Mouse (Mus musculus) embryonic facial prominence, embryonic 10.5 days (tissue): ENCODE measurements around the gene Ino80. TPM values are rescaled to one million over a fixed set of nuclear protein-coding genes. Genes with fewer than 3 reads are reported as not detected.
A peak's percentile ranks its signal among the peaks of the same experiment; 100 is the strongest.
"Not testable (repeated sequence)": the region's sequence is repeated elsewhere in the genome, so short reads cannot be mapped to it uniquely, and the experiment has no call there.

Experiments used
- DNase-seq: peaks from one replicate; pipeline ENCODE4 v3.0.0-alpha.2; 2017; ENCODE audit warnings: low spot score
- H3K27ac ChIP-seq: fragments of 300-500 bp; sonication (generic); replicated peaks from 2 replicates; pipeline ENCODE4 v1.5.1; 2016; ENCODE audit warnings: mild to moderate bottlenecking
- H3K27me3 ChIP-seq: fragments of 300-500 bp; sonication (generic); replicated peaks from 2 replicates; pipeline ENCODE4 v1.6.1; 2016; ENCODE audit warnings: low read depth, mild to moderate bottlenecking; ENCODE audit not compliant: poor library complexity, severe bottlenecking
- H3K36me3 ChIP-seq: fragments of 300-500 bp; sonication (generic); replicated peaks from 2 replicates; pipeline ENCODE4 v1.6.1; 2016; ENCODE audit warnings: mild to moderate bottlenecking, moderate library complexity
- H3K4me1 ChIP-seq: fragments of 300-500 bp; sonication (generic); 2 replicates; pipeline ENCODE4 v1.6.1; 2016
- H3K4me3 ChIP-seq: fragments of 300-500 bp; sonication (generic); 2 replicates; pipeline ENCODE4 v1.5.1; 2016; ENCODE audit warnings: mild to moderate bottlenecking, moderate library complexity
- H3K9me3 ChIP-seq: fragments of 300-500 bp; sonication (generic); 2 replicates; pipeline ENCODE4 v1.6.1; 2016; ENCODE audit warnings: mild to moderate bottlenecking
- WGBS: fragments of 180-500 bp; shearing (Covaris S2); methylation state at CpG from one replicate; pipeline ENCODE4 v1.1.7; 2016; 5-methylcytosine and 5-hydroxymethylcytosine counted together
- polyA plus RNA-seq: library from polyadenylated mRNA; unstranded; fragments of >200 nt; fragmentation: Nextera tagmentation; extraction: Ambion mirVana; gene quantifications from 2 replicates; pipeline ENCODE4 v1.2.1, GENCODE M21; 2016

Ino80 gene
- 3.5 and 4.3 TPM in 2 replicates for polyA plus RNA-seq

- H3K4me1 ChIP-seq: peaks cover 19% of the 10 kb centered on the region
- no peaks in the 10 kb centered on the region for H3K9me3 ChIP-seq
- H3K4me3 ChIP-seq: peak within 1 kb of the TSS; percentile 95
- WGBS: under 1% methylated on average over 72 of the region's 72 CpGs
- H3K27me3 ChIP-seq: no peaks in the 10 kb centered on the region
- H3K27ac ChIP-seq: peak within 1 kb of the TSS; percentile 100
- DNase-seq: peak; percentile 98
- H3K36me3 ChIP-seq: peaks cover 18% of the 10 kb centered on the region
These were observed at the start of gene Ino80 for GRCm38 (mm10) chr2:119477571-119478396. Gene Ino80, minus strand, starts transcription at chr2:119477687.

- no peak overlapping the region for H3K4me3 ChIP-seq
- no peaks in the 10 kb centered on the region for H3K27me3 ChIP-seq
- H3K36me3 ChIP-seq: no peaks in the 10 kb centered on the region
- no peaks in the 10 kb centered on the region for H3K9me3 ChIP-seq
- 47% methylated on average over 4 of the region's 4 CpGs for WGBS
- no peaks in the 10 kb centered on the region for H3K4me1 ChIP-seq
- no peak overlapping the region for H3K27ac ChIP-seq
- DNase-seq: no peak
These were observed 47.9 kb upstream of the Ino80 start for GRCm38 (mm10) chr2:119525422-119525821.

GRCm38 (mm10) chr2:119523836-119524235 lies 46.3 kb upstream of the Ino80 start:
- Histone ChIP-seq H3K9me3 (no peaks in the 10 kb centered on the region), H3K27me3 (no peaks in the 10 kb centered on the region), H3K4me3 (no peak overlapping the region), H3K4me1 (no peaks in the 10 kb centered on the region), H3K27ac (no peak overlapping the region), H3K36me3 (no peaks in the 10 kb centered on the region)
- 85% methylated on average over 4 of the region's 4 CpGs for WGBS
- no peak for DNase-seq

- Histone ChIP-seq H3K9me3 (no peaks in the 10 kb centered on the region), H3K27me3 (no peaks in the 10 kb centered on the region), H3K4me3 (no peak overlapping the region), H3K36me3 (no peaks in the 10 kb centered on the region), H3K27ac (no peak overlapping the region), H3K4me1 (no peaks in the 10 kb centered on the region)
- DNase-seq: no peak
- WGBS: 77% methylated on average over 7 of the region's 7 CpGs
These were observed 43.1 kb upstream of the Ino80 start for GRCm38 (mm10) chr2:119520550-119520949.

- H3K4me3 ChIP-seq: no peak overlapping the region
- no peak for DNase-seq
- no peaks in the 10 kb centered on the region for H3K9me3 ChIP-seq
- no peaks in the 10 kb centered on the region for H3K27me3 ChIP-seq
- H3K36me3 ChIP-seq: no peaks in the 10 kb centered on the region
- no peaks in the 10 kb centered on the region for H3K4me1 ChIP-seq
- no peak overlapping the region for H3K27ac ChIP-seq
- WGBS: 60% methylated on average over 5 of the region's 5 CpGs
These were observed 39.3 kb upstream of the Ino80 start for GRCm38 (mm10) chr2:119516811-119517210.

GRCm38 (mm10) chr2:119514026-119514522 lies 36.6 kb upstream of the Ino80 start:
- Histone ChIP-seq H3K27ac (no peak overlapping the region), H3K36me3 (no peaks in the 10 kb centered on the region), H3K9me3 (no peaks in the 10 kb centered on the region), H3K4me1 (no peaks in the 10 kb centered on the region), H3K27me3 (no peaks in the 10 kb centered on the region), H3K4me3 (no peak overlapping the region)
- WGBS: 84% methylated on average over 3 of the region's 3 CpGs
- DNase-seq: no peak

- no peak overlapping the region for H3K4me3 ChIP-seq
- no peaks in the 10 kb centered on the region for H3K36me3 ChIP-seq
- H3K9me3 ChIP-seq: no peaks in the 10 kb centered on the region
- no peak overlapping the region for H3K27ac ChIP-seq
- DNase-seq: no peak
- no peaks in the 10 kb centered on the region for H3K27me3 ChIP-seq
- WGBS: 90% methylated on average over 3 of the region's 3 CpGs
- H3K4me1 ChIP-seq: no peaks in the 10 kb centered on the region
These were observed 34.8 kb upstream of the Ino80 start for GRCm38 (mm10) chr2:119512292-119512691.

- no peak for DNase-seq
- H3K36me3 ChIP-seq: no peaks in the 10 kb centered on the region
- H3K4me1 ChIP-seq: no peaks in the 10 kb centered on the region
- no peak overlapping the region for H3K4me3 ChIP-seq
- WGBS: 79% methylated on average over 2 of the region's 2 CpGs
- no peak overlapping the region for H3K27ac ChIP-seq
- H3K27me3 ChIP-seq: no peaks in the 10 kb centered on the region
- H3K9me3 ChIP-seq: no peaks in the 10 kb centered on the region
These were observed 33.4 kb upstream of the Ino80 start for GRCm38 (mm10) chr2:119510856-119511255.

GRCm38 (mm10) chr2:119508518-119508917 lies 31.0 kb upstream of the Ino80 start:
- 69% methylated on average over 7 of the region's 7 CpGs for WGBS
- H3K36me3 ChIP-seq, H3K4me3 ChIP-seq, DNase-seq, H3K9me3 ChIP-seq, H3K4me1 ChIP-seq, H3K27me3 ChIP-seq, H3K27ac ChIP-seq: not testable (repeated sequence)

- H3K27me3 ChIP-seq: no peaks in the 10 kb centered on the region
- no peaks in the 10 kb centered on the region for H3K36me3 ChIP-seq
- H3K27ac ChIP-seq: no peak overlapping the region
- no peak for DNase-seq
- no peaks in the 10 kb centered on the region for H3K9me3 ChIP-seq
- no peaks in the 10 kb centered on the region for H3K4me1 ChIP-seq
- H3K4me3 ChIP-seq: no peak overlapping the region
These were observed 29.6 kb upstream of the Ino80 start for GRCm38 (mm10) chr2:119507108-119507507.

- Histone ChIP-seq H3K27me3 (no peaks in the 10 kb centered on the region), H3K9me3 (no peaks in the 10 kb centered on the region), H3K36me3 (no peaks in the 10 kb centered on the region), H3K27ac (no peak overlapping the region), H3K4me3 (no peak overlapping the region), H3K4me1 (no peaks in the 10 kb centered on the region)
- 77% methylated on average over 2 of the region's 2 CpGs for WGBS
- DNase-seq: no peak
These were observed 23.6 kb upstream of the Ino80 start for GRCm38 (mm10) chr2:119500965-119501652.

GRCm38 (mm10) chr2:119498859-119499258 lies 21.4 kb upstream of the Ino80 start:
- Histone ChIP-seq H3K4me3 (no peak overlapping the region), H3K4me1 (no peaks in the 10 kb centered on the region), H3K27ac (no peak overlapping the region), H3K36me3 (no peaks in the 10 kb centered on the region), H3K9me3 (no peaks in the 10 kb centered on the region), H3K27me3 (no peaks in the 10 kb centered on the region)
- 96% methylated on average over 2 of the region's 2 CpGs for WGBS
- no peak for DNase-seq

GRCm38 (mm10) chr2:119496082-119496481 lies 18.6 kb upstream of the Ino80 start:
- Histone ChIP-seq H3K9me3 (no peaks in the 10 kb centered on the region), H3K36me3 (no peaks in the 10 kb centered on the region), H3K27me3 (no peaks in the 10 kb centered on the region), H3K27ac (no peak overlapping the region), H3K4me3 (no peak overlapping the region), H3K4me1 (no peaks in the 10 kb centered on the region)
- no peak for DNase-seq
- WGBS: 90% methylated on average over 2 of the region's 2 CpGs
